In the genomic region with DNA sequence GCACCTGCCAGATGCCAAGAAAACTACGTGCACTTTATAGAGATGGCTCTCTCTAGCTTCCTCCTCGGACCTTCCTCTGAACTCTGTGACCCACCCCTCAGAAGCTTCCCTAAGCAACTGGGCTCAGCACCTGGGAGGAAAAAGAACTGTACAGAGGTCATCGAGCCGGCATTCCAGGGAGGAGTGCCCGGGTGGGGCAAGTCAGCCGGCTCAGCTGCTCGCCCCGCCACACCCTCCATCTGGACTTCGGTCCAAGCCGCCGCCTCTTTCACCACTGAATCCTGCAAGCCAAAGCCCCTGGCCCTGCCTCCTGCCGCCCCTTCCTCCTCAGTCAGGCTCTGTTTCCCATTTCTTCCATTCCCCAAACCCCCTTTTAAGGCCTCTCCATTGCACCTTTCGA, we compare ENCODE assay signal across 12 mouse cellular contexts.
DNase-seq lines count a peak whose midpoint lies in the region; ATAC-seq lines count a peak whose summit lies in the region.
"Had no signal": no experiment of that assay in that cellular context is flagged by ENCODE, and none has a peak within 500 bp of the region (broad histone marks: within the 10 kb centered on the region; RNA-seq: fewer than 3 reads in every experiment).

No protein-coding gene starts in this region.

- no peaks in the 10 kb centered on the region for H3K27me3 ChIP-seq in kidney, embryonic 14.5 days (ENCODE audit: control insufficient read depth, insufficient read depth, low read length)
- H3K27me3 ChIP-seq in embryonic facial prominence, embryonic 10.5 days (replicated peaks; ENCODE audit: low read depth, poor library complexity, severe bottlenecking): no peaks in the 10 kb centered on the region
- no peaks in the 10 kb centered on the region for H3K27me3 ChIP-seq in stomach, embryonic 15.5 days (replicated peaks)
- H3K27me3 ChIP-seq in hindbrain, embryonic 10.5 days (ENCODE audit: insufficient read depth, poor library complexity, severe bottlenecking): no peaks in the 10 kb centered on the region
- H3K27me3 ChIP-seq: forebrain, embryonic 12.5 days; liver, embryonic 12.5 days; midbrain, embryonic 12.5 days; neural tube, embryonic 12.5 days had no signal

- no peaks in the 10 kb centered on the region for H3K4me1 ChIP-seq in kidney, embryonic 14.5 days (ENCODE audit: control insufficient read depth, insufficient read depth, low read length)
- peaks cover 24% of the 10 kb centered on the region for H3K4me1 ChIP-seq in embryonic facial prominence, embryonic 10.5 days
- 0 out of 2 replicates have a peak, but pooled peaks cover 4% of the 10 kb centered on the region for H3K4me1 ChIP-seq in stomach, embryonic 15.5 days
- peaks cover 11% of the 10 kb centered on the region; the same call in 1 of the 2 replicates for H3K4me1 ChIP-seq in hindbrain, embryonic 10.5 days (replicated peaks)
- H3K4me1 ChIP-seq: liver, embryonic 12.5 days; neural tube, embryonic 12.5 days had no signal

- H3K36me3 ChIP-seq in kidney, embryonic 14.5 days (ENCODE audit: control insufficient read depth, insufficient read depth, low read length): no peaks in the 10 kb centered on the region
- H3K36me3 ChIP-seq in embryonic facial prominence, embryonic 10.5 days (replicated peaks): no peaks in the 10 kb centered on the region
- no peaks in the 10 kb centered on the region for H3K36me3 ChIP-seq in stomach, embryonic 15.5 days
- H3K36me3 ChIP-seq in hindbrain, embryonic 10.5 days: no peaks in the 10 kb centered on the region
- H3K36me3 ChIP-seq: forebrain, embryonic 12.5 days; liver, embryonic 12.5 days; midbrain, embryonic 12.5 days; neural tube, embryonic 12.5 days had no signal

- H3K9me3 ChIP-seq in kidney, embryonic 14.5 days (ENCODE audit: control insufficient read depth, low read length): no peaks in the 10 kb centered on the region
- no peaks in the 10 kb centered on the region; the same call in 1 of the 2 replicates for H3K9me3 ChIP-seq in embryonic facial prominence, embryonic 10.5 days
- no peaks in the 10 kb centered on the region for H3K9me3 ChIP-seq in stomach, embryonic 15.5 days
- no peaks in the 10 kb centered on the region for H3K9me3 ChIP-seq in hindbrain, embryonic 10.5 days
- H3K9me3 ChIP-seq: liver, embryonic 12.5 days; midbrain, embryonic 12.5 days; neural tube, embryonic 12.5 days had no signal

- H3K9ac ChIP-seq in kidney, embryonic 14.5 days (ENCODE audit: low read depth, low read length): no peak overlapping the region
- H3K9ac ChIP-seq in stomach, embryonic 15.5 days: no peak overlapping the region
- H3K9ac ChIP-seq: forebrain, embryonic 12.5 days; liver, embryonic 12.5 days; midbrain, embryonic 12.5 days; neural tube, embryonic 12.5 days had no signal

- peak; percentile 22 for DNase-seq in kidney, adult 18-20 months
- DNase-seq in embryonic facial prominence, embryonic 10.5 days (ENCODE audit: low spot score): peak; percentile 43
- DNase-seq in kidney, postnatal 10 days: peak; percentile 50
- no peak for DNase-seq in ovary, postnatal 36 days (ENCODE audit: low spot score)
- no peak for DNase-seq in hindbrain, embryonic 10.5 days (ENCODE audit: low spot score)
- DNase-seq in layer of hippocampus, adult 8-10 months (ENCODE audit: low spot score in 2 of 2): no peak

- no peak overlapping the region for H3K4me3 ChIP-seq in kidney, embryonic 14.5 days (ENCODE audit: low read length)
- no peak overlapping the region for H3K4me3 ChIP-seq in embryonic facial prominence, embryonic 10.5 days
- no peak overlapping the region for H3K4me3 ChIP-seq in stomach, embryonic 15.5 days (replicated peaks)
- no peak overlapping the region for H3K4me3 ChIP-seq in hindbrain, embryonic 10.5 days
- H3K4me3 ChIP-seq: forebrain, embryonic 12.5 days; liver, embryonic 12.5 days; midbrain, embryonic 12.5 days; neural tube, embryonic 12.5 days had no signal

- H3K27ac ChIP-seq in kidney, embryonic 14.5 days (ENCODE audit: low read depth, low read length): no peak overlapping the region
- H3K27ac ChIP-seq in embryonic facial prominence, embryonic 10.5 days (replicated peaks): no peak overlapping the region
- no peak overlapping the region for H3K27ac ChIP-seq in stomach, embryonic 15.5 days
- H3K27ac ChIP-seq in hindbrain, embryonic 10.5 days: no peak overlapping the region
- H3K27ac ChIP-seq: forebrain, embryonic 12.5 days; liver, embryonic 12.5 days; midbrain, embryonic 12.5 days; neural tube, embryonic 12.5 days had no signal

- 41% methylated on average over 13 of the region's 13 CpGs for WGBS in kidney, embryonic 14.5 days
- 43% methylated on average over 13 of the region's 13 CpGs for WGBS in embryonic facial prominence, embryonic 10.5 days
- 39% methylated on average over 13 of the region's 13 CpGs for WGBS in stomach, embryonic 15.5 days
- whole genome bisulfite sequencing in hindbrain, embryonic 10.5 days: 64% methylated on average over 13 of the region's 13 CpGs

- H3K4me2 ChIP-seq in kidney, embryonic 14.5 days (replicated peaks; ENCODE audit: low read depth, low read length): no peak overlapping the region
- H3K4me2 ChIP-seq in stomach, embryonic 15.5 days: no peak overlapping the region
- H3K4me2 ChIP-seq: forebrain, embryonic 12.5 days; liver, embryonic 12.5 days; midbrain, embryonic 12.5 days; neural tube, embryonic 12.5 days had no signal

- no peak for ATAC-seq in kidney, embryonic 14.5 days (ENCODE audit: low FRiP score, low TSS enrichment)
- peak; percentile 50; the same call in 1 of the 2 replicates for ATAC-seq in stomach, embryonic 15.5 days (ENCODE audit: insufficient read depth, low FRiP score, low read depth)
- ATAC-seq: liver, embryonic 12.5 days had no signal

Comparison
In these comparisons a context has a peak if more than half of its experiments do, and no peak if none do; other contexts are left out.
1. DNase-seq: peak in kidney, adult 18-20 months (single experiment), embryonic facial prominence, embryonic 10.5 days (single experiment) and kidney, postnatal 10 days (single experiment); none in ovary, postnatal 36 days (single experiment), hindbrain, embryonic 10.5 days (single experiment) and layer of hippocampus, adult 8-10 months (0 of 2).